Mouse (Mus musculus) heart, adult 8-10 months (tissue): ENCODE data around the gene Olfr1216. TPM values are rescaled to one million over a fixed set of nuclear protein-coding genes. Genes with fewer than 3 reads are reported as not detected.
"Not testable (repeated sequence)": the region's sequence is repeated elsewhere in the genome, so short reads cannot be mapped to it uniquely, and the experiment has no call there.

Experiments used
- DNase-seq: peaks from one replicate; pipeline ENCODE4 v3.0.0; 2022; ENCODE audit warnings: low spot score
- total RNA-seq, 4 experiments: library from RNA; stranded (reverse); gene quantifications; 2 replicates each; pipeline ENCODE4 v1.2.4; 2022

Olfr1216 gene
- total RNA-seq: not detected

DNA sequence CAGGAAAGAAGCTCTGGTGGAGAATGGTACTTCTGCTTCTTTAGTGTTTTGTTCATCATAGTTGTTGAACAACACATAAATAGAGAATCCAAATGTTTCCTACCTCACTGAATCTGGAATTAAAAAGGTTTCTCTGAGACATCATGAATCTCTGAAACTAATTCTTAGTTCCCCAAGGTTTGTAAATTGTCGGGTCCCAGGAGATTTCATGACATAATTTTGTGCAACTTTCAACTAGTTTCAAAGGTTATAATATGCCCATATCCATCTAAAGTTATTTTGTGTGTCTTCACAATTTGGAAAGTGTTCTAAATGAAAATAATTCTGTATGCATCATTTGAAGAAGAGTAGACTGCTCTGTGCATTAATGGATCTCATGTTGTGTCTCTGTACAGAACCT lies at the start of gene Olfr1216:
Gene Olfr1216 (minus strand): TSS at position 101 of the 400 bp plus-strand sequence.
- no peak for DNase-seq

DNA sequence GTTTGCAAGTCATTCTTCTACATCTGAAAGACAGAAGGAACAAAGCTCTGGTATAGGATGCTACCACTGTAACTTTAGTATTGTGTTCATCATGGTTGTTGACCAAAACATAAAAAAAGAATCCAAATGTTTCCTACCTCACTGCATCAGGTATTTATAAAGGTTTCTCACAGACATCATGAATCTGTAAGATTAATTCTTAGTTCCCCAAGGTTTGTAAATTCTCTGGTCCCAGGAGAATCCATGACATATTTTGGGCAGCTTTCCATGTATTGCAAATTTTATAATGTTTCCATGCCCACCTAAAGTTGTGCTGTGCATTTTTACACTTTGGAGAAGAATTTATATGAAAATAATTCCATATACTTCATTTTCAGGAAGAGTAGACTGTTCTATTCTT lies 42.9 kb upstream of the Olfr1216 start, which contains the start of gene Olfr1218:
Gene Olfr1218 (minus strand): TSS at position 101 of the 400 bp plus-strand sequence.
- DNase-seq: no peak

DNA sequence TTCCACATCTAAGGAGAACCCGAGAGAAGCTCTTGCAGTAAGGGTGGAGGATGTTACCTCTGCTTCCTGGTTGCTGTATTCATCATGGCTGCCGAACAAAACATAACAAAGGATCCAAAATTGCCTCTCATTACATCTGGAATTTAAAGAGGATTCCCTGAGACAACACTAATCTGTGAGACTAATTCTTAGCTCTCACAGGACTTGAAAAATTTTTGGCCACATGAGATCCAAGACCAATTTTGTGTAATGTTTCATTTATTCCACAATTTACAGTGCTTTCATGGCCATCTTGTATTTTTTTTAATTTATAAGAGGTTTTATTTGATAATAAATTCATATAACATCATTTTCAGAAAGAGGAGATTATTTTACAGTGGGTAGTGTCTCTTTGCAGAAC lies 13.8 kb upstream of the Olfr1216 start, which contains the start of gene Olfr1217:
Gene Olfr1217 (minus strand): TSS at position 101 of the 400 bp plus-strand sequence.
- no peak for DNase-seq

- not testable (repeated sequence) for DNase-seq
Measured at GRCm38 (mm10) chr2:89021436-89021835, 3.3 kb upstream of the Olfr1216 start.

GRCm38 (mm10) chr2:89006873-89007272 lies 11.3 kb downstream of the Olfr1216 start, which contains the start of gene Olfr1215:
TSS of gene Olfr1215 (minus strand) at chr2:89006973.
- no peak for DNase-seq

GRCm38 (mm10) chr2:88992553-88992952 lies 25.6 kb downstream of the Olfr1216 start, which contains the start of gene Olfr1214:
TSS of gene Olfr1214 (minus strand) at chr2:88992653.
- DNase-seq: no peak

DNA sequence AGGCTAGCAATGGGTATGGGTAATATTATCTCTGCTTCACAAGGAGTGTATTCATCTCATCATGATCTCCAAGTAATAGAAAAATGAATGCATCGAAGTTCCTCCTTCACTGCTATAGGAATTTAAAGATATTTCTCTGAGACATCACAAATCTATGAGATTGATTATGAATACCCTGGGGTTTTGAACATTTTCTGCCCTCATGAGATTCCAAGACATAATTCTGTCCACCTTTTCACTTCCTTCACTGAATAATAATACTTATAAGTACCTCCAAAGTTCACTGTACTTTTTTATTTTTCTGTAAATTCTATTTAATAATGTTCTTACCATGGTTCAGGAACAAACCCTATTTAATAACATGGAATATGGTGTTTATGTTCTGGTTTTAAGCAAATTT lies 38.0 kb downstream of the Olfr1216 start, which contains the start of gene Gm13762:
Gene Gm13762 (minus strand): TSS at position 101 of the 400 bp plus-strand sequence.
- DNase-seq: no peak

Other genes starting within 250 kb of the Olfr1216 start
- gene Olfr1200, start 247.9 kb downstream of the Olfr1216 start, total RNA-seq: not detected
- gene Olfr1201, start 225.3 kb downstream of the Olfr1216 start, total RNA-seq: not detected
- not detected for gene Olfr1202, start 203.8 kb downstream of the Olfr1216 start, total RNA-seq
- not detected for gene Olfr1205, start 188.6 kb downstream of the Olfr1216 start, total RNA-seq
- gene Olfr1204, start 169.0 kb downstream of the Olfr1216 start, total RNA-seq: not detected
- gene Olfr1206, start 155.1 kb downstream of the Olfr1216 start, total RNA-seq: not detected
- not detected for gene Olfr1208, start 116.0 kb downstream of the Olfr1216 start, total RNA-seq
- gene Olfr1209, start 103.2 kb downstream of the Olfr1216 start, total RNA-seq: not detected
- not detected for gene Olfr1211, start 80.2 kb downstream of the Olfr1216 start, total RNA-seq
- gene Olfr1212, start 64.4 kb downstream of the Olfr1216 start, total RNA-seq: not detected
- not detected for gene Gm13762, start 38.1 kb downstream of the Olfr1216 start, total RNA-seq
- not detected for gene Olfr1214, start 25.7 kb downstream of the Olfr1216 start, total RNA-seq
- not detected for gene Olfr1215, start 11.4 kb downstream of the Olfr1216 start, total RNA-seq
- gene Olfr1217, start 13.7 kb upstream of the Olfr1216 start, total RNA-seq: not detected
- not detected for gene Olfr1218, start 42.8 kb upstream of the Olfr1216 start, total RNA-seq
- gene Olfr1219, start 65.2 kb upstream of the Olfr1216 start, total RNA-seq: not detected
- not detected for gene Olfr1220, start 88.5 kb upstream of the Olfr1216 start, total RNA-seq
- not detected for gene Olfr1221, start 98.9 kb upstream of the Olfr1216 start, total RNA-seq
- gene Olfr1222, start 114.7 kb upstream of the Olfr1216 start, total RNA-seq: not detected
- gene Olfr1223, start 133.2 kb upstream of the Olfr1216 start, total RNA-seq: not detected
- not detected for gene Olfr1224-ps1, start 145.8 kb upstream of the Olfr1216 start, total RNA-seq
- gene Olfr1225, start 156.3 kb upstream of the Olfr1216 start, total RNA-seq: not detected
- gene Olfr1226, start 181.7 kb upstream of the Olfr1216 start, total RNA-seq: not detected
- not detected for gene Olfr1228, start 235.7 kb upstream of the Olfr1216 start, total RNA-seq